Mouse (Mus musculus): ENCODE data around the gene Foxj2.

- TF ChIP-seq CTCF (IDR thresholded peaks at IDR 0.05; ENCODE audit: low read depth, low read length) = no peak
- no peak for TF ChIP-seq POLR2A (IDR thresholded peaks at IDR 0.05; ENCODE audit: extremely low read depth, insufficient read depth, low read length)
Observed at GRCm38 (mm10) chr6:122855955-122856354, 36.2 kb downstream of the Foxj2 start, which contains the start of gene C3ar1.
